Mouse (Mus musculus) CH12.LX (cell line): ENCODE measurements around the gene Plcb3. TPM values are rescaled to one million over a fixed set of nuclear protein-coding genes. Genes with fewer than 3 reads are reported as not detected.

Source experiments
- DNase-seq: peaks from one replicate; pipeline ENCODE4 v3.0.0-alpha.2; 2013; ENCODE audit errors: extremely low read depth
- H3K27ac ChIP-seq: 2 replicates; pipeline ENCODE4 v1.5.1; 2012; ENCODE audit warnings: low read depth, mild to moderate bottlenecking, control low read depth, moderate library complexity; ENCODE audit not compliant: insufficient read depth
- H3K27me3 ChIP-seq: replicated peaks from 2 replicates; pipeline ENCODE3; 2012; ENCODE audit warnings: inconsistent platforms
- H3K36me3 ChIP-seq, 2 experiments: replicated peaks in 1 of 2; 2 replicates each; pipeline versions ENCODE3 to v1.6.1; 2012; ENCODE audit warnings: inconsistent platforms in 1 of 2, low read length in 1 of 2, mild to moderate bottlenecking in 1 of 2, mixed read lengths in 1 of 2, moderate library complexity in 1 of 2; ENCODE audit not compliant: control insufficient read depth in 1 of 2, insufficient read depth in 1 of 2
- H3K4me1 ChIP-seq, 2 experiments: 2 replicates each; pipeline ENCODE4 v1.6.1; 2012; ENCODE audit warnings: inconsistent platforms in 1 of 2, moderate library complexity in 1 of 2; ENCODE audit not compliant: insufficient read depth in 2 of 2, control insufficient read depth in 1 of 2
- H3K4me2 ChIP-seq: 2 replicates; pipeline ENCODE4 v1.6.1; 2012; ENCODE audit warnings: low read depth, mild to moderate bottlenecking, control low read depth; ENCODE audit not compliant: poor library complexity, insufficient read depth, severe bottlenecking
- H3K4me3 ChIP-seq, 3 experiments: fragments of 150-350 bp in 1 of 3; sonication (generic) in 1 of 3; replicated peaks in 1 of 3; 2 replicates each; pipeline versions ENCODE3 to v1.5.1; 2011 to 2012; ENCODE audit warnings: low read depth in 2 of 3, low read length in 2 of 3, mild to moderate bottlenecking in 2 of 3, moderate library complexity in 2 of 3, control low read depth in 1 of 3, improper control_type of control experiment in 1 of 3, inconsistent platforms in 1 of 3, mixed read lengths in 1 of 3; ENCODE audit not compliant: poor library complexity in 1 of 3
- H3K79me2 ChIP-seq: replicated peaks from 2 replicates; pipeline ENCODE4 v1.6.1; 2012; ENCODE audit warnings: mild to moderate bottlenecking, moderate library complexity; ENCODE audit not compliant: control insufficient read depth, poor library complexity, insufficient read depth, severe bottlenecking; ENCODE audit errors: extremely low read depth
- H3K9ac ChIP-seq: 2 replicates; pipeline ENCODE4 v1.6.1; 2012; ENCODE audit warnings: low read depth, mild to moderate bottlenecking, control low read depth, moderate library complexity; ENCODE audit not compliant: insufficient read depth
- H3K9me3 ChIP-seq: replicated peaks from 2 replicates; pipeline ENCODE3; 2012; ENCODE audit warnings: low read length, inconsistent platforms, mixed read lengths
- BHLHE40 ChIP-seq: IDR thresholded peaks from 2 replicates; pipeline ENCODE4 v1.6.1; 2011; ENCODE audit warnings: mild to moderate bottlenecking, low read depth, low read length, improper control_type of control experiment
- CHD1 ChIP-seq: IDR thresholded peaks from 2 replicates; pipeline ENCODE4 v1.6.1; 2012; ENCODE audit warnings: low read depth, low read length, improper control_type of control experiment, inconsistent platforms
- CHD2 ChIP-seq: IDR thresholded peaks from 2 replicates; pipeline ENCODE4 v1.6.1; 2011; ENCODE audit warnings: low read length, improper control_type of control experiment
- CTCF ChIP-seq, 2 experiments: IDR thresholded peaks in 1 of 2; conservative IDR thresholded peaks in 1 of 2; 2 replicates each; pipeline ENCODE4 v1.5.1; 2011 to 2012; ENCODE audit warnings: low read depth in 2 of 2, low read length in 2 of 2, improper control_type of control experiment in 1 of 2, inconsistent platforms in 1 of 2, mild to moderate bottlenecking in 1 of 2, moderate library complexity in 1 of 2
- E2F4 ChIP-seq: IDR thresholded peaks from 2 replicates; pipeline ENCODE4 v1.6.1; 2011; ENCODE audit warnings: low read depth, low read length, improper control_type of control experiment; ENCODE audit not compliant: insufficient replicate concordance
- ELF1 ChIP-seq: IDR thresholded peaks from 2 replicates; pipeline ENCODE4 v1.6.1; 2014; ENCODE audit warnings: low read depth, mild to moderate bottlenecking, inconsistent platforms, low read length, improper control_type of control experiment
- EP300 ChIP-seq: IDR thresholded peaks from 2 replicates; pipeline ENCODE4 v1.6.1; 2011; ENCODE audit warnings: low read length, improper control_type of control experiment
- ETS1 ChIP-seq: conservative IDR thresholded peaks from 2 replicates; pipeline ENCODE4 v1.6.1; 2012; ENCODE audit warnings: low read depth, mild to moderate bottlenecking, inconsistent platforms, low read length, improper control_type of control experiment, moderate library complexity
- GABPA ChIP-seq: IDR thresholded peaks from 2 replicates; pipeline ENCODE4 v1.6.1; 2012; ENCODE audit warnings: low read depth, low read length, improper control_type of control experiment, inconsistent platforms; ENCODE audit not compliant: insufficient replicate concordance
- HCFC1 ChIP-seq: IDR thresholded peaks from 2 replicates; pipeline ENCODE4 v1.6.1; 2012; ENCODE audit warnings: low read depth, mild to moderate bottlenecking, inconsistent platforms, low read length, improper control_type of control experiment
- IRF4 ChIP-seq: IDR thresholded peaks from 2 replicates; pipeline ENCODE4 v1.6.1; 2014; ENCODE audit warnings: low read depth, mild to moderate bottlenecking, inconsistent platforms, low read length, improper control_type of control experiment
- JUN ChIP-seq: IDR thresholded peaks from 2 replicates; pipeline ENCODE4 v1.6.1; 2011; ENCODE audit warnings: low read depth, mild to moderate bottlenecking, low read length, improper control_type of control experiment, moderate library complexity; ENCODE audit not compliant: insufficient read depth
- JUND ChIP-seq: conservative IDR thresholded peaks from 2 replicates; pipeline ENCODE4 v1.6.1; 2011; ENCODE audit warnings: low read depth, low read length, improper control_type of control experiment
- KAT2A ChIP-seq: IDR thresholded peaks from 2 replicates; pipeline ENCODE4 v1.6.1; 2012; ENCODE audit warnings: low read length, improper control_type of control experiment, inconsistent platforms; ENCODE audit not compliant: insufficient replicate concordance
- MAFK ChIP-seq: IDR thresholded peaks from 2 replicates; pipeline ENCODE4 v1.6.1; 2011; ENCODE audit warnings: low read length, improper control_type of control experiment; ENCODE audit not compliant: insufficient replicate concordance
- MAX ChIP-seq: IDR thresholded peaks from 2 replicates; pipeline ENCODE4 v1.6.1; 2011; ENCODE audit warnings: low read length, improper control_type of control experiment
- MAZ ChIP-seq: IDR thresholded peaks from 2 replicates; pipeline ENCODE4 v1.6.1; 2012; ENCODE audit warnings: low read depth, mild to moderate bottlenecking, inconsistent platforms, low read length, improper control_type of control experiment, moderate library complexity
- MEF2A ChIP-seq: IDR thresholded peaks from 2 replicates; pipeline ENCODE4 v1.6.1; 2014; ENCODE audit warnings: low read depth, mild to moderate bottlenecking, inconsistent platforms, low read length, improper control_type of control experiment, borderline replicate concordance
- MXI1 ChIP-seq: IDR thresholded peaks from 2 replicates; pipeline ENCODE4 v1.6.1; 2011; ENCODE audit warnings: mild to moderate bottlenecking, low read depth, low read length, improper control_type of control experiment
- MYC ChIP-seq: IDR thresholded peaks from 2 replicates; pipeline ENCODE4 v1.6.1; 2011; ENCODE audit warnings: low read depth, mild to moderate bottlenecking, improper control_type of control experiment, low read length
- NELFE ChIP-seq: IDR thresholded peaks from 2 replicates; pipeline ENCODE4 v1.6.1; 2011; ENCODE audit warnings: low read depth, low read length, improper control_type of control experiment
- NRF1 ChIP-seq: IDR thresholded peaks from 2 replicates; pipeline ENCODE4 v1.6.1; 2014; ENCODE audit warnings: low read depth, mild to moderate bottlenecking, inconsistent platforms, low read length, improper control_type of control experiment, moderate library complexity
- PAX5 ChIP-seq: IDR thresholded peaks from 2 replicates; pipeline ENCODE4 v1.6.1; 2012; ENCODE audit warnings: low read length, inconsistent platforms, mixed read lengths
- POLR2A ChIP-seq: IDR thresholded peaks from 2 replicates; pipeline ENCODE4 v1.6.1; 2011; ENCODE audit warnings: low read depth, mild to moderate bottlenecking, improper control_type of control experiment, low read length
- POLR2AphosphoS2 ChIP-seq: IDR thresholded peaks from 2 replicates; pipeline ENCODE4 v1.6.1; 2011; ENCODE audit warnings: low read depth, low read length, improper control_type of control experiment
- RAD21 ChIP-seq: IDR thresholded peaks from 2 replicates; pipeline ENCODE4 v1.6.1; 2011; ENCODE audit warnings: low read depth, mild to moderate bottlenecking, low read length, improper control_type of control experiment, moderate library complexity
- RCOR1 ChIP-seq: conservative IDR thresholded peaks from 2 replicates; pipeline ENCODE4 v1.6.1; 2012; ENCODE audit warnings: low read depth, mild to moderate bottlenecking, inconsistent platforms, low read length, improper control_type of control experiment
- SIN3A ChIP-seq: IDR thresholded peaks from 2 replicates; pipeline ENCODE4 v1.6.1; 2012; ENCODE audit warnings: low read length, improper control_type of control experiment, inconsistent platforms
- SMC3 ChIP-seq: IDR thresholded peaks from 2 replicates; pipeline ENCODE4 v1.6.1; 2011; ENCODE audit warnings: low read depth, low read length, improper control_type of control experiment
- TBP ChIP-seq: conservative IDR thresholded peaks from 2 replicates; pipeline ENCODE4 v1.6.1; 2011; ENCODE audit warnings: low read depth, low read length, improper control_type of control experiment
- TCF12 ChIP-seq: IDR thresholded peaks from 2 replicates; pipeline ENCODE4 v1.6.1; 2014; ENCODE audit warnings: low read depth, mild to moderate bottlenecking, inconsistent platforms, low read length, improper control_type of control experiment
- UBTF ChIP-seq: IDR thresholded peaks from 2 replicates; pipeline ENCODE4 v1.6.1; 2012; ENCODE audit warnings: low read depth, mild to moderate bottlenecking, inconsistent platforms, low read length, improper control_type of control experiment, moderate library complexity
- USF1 ChIP-seq: IDR thresholded peaks from 2 replicates; pipeline ENCODE4 v1.6.1; 2014; ENCODE audit warnings: low read depth, mild to moderate bottlenecking, inconsistent platforms, low read length, improper control_type of control experiment
- USF2 ChIP-seq: conservative IDR thresholded peaks from 2 replicates; pipeline ENCODE4 v1.6.1; 2011; ENCODE audit warnings: low read depth, low read length, improper control_type of control experiment
- ZC3H11A ChIP-seq: IDR thresholded peaks from 2 replicates; pipeline ENCODE4 v1.6.1; 2012; ENCODE audit warnings: low read depth, mild to moderate bottlenecking, inconsistent platforms, low read length, improper control_type of control experiment
- ZKSCAN1 ChIP-seq: IDR thresholded peaks from 2 replicates; pipeline ENCODE4 v1.6.1; 2012; ENCODE audit warnings: low read depth, inconsistent platforms, low read length, improper control_type of control experiment, borderline replicate concordance
- ZMIZ1 ChIP-seq: IDR thresholded peaks from 2 replicates; pipeline ENCODE4 v1.6.1; 2012; ENCODE audit warnings: low read depth, mild to moderate bottlenecking, inconsistent platforms, low read length, improper control_type of control experiment
- ZNF384 ChIP-seq: IDR thresholded peaks from 2 replicates; pipeline ENCODE4 v1.6.1; 2012; ENCODE audit warnings: low read depth, low read length, improper control_type of control experiment, inconsistent platforms
- dilution Hi-C: fragments of 300-500 bp; cut with MboI; formaldehyde crosslinking; loops from 2 replicates; pipeline ENCODE4 v1.14.3; 2020; ENCODE audit warnings: low sequenced_read_pairs; ENCODE audit not compliant: extremely low pct_unique_long_range_greater_than_20kb, extremely low pct_ligation_motif_present
- in situ Hi-C: fragments of 300-500 bp; cut with MboI; formaldehyde crosslinking; loops from 3 replicates; pipeline ENCODE4 v1.14.3; 2019; ENCODE audit warnings: low sequenced_read_pairs, low pct_ligation_motif_present, low pct_unique_long_range_greater_than_20kb, mixed read lengths
- polyA plus RNA-seq: library from polyadenylated mRNA; unstranded; fragments of >175 nt; gene quantifications from 2 replicates; pipeline ENCODE4 v1.2.1, GENCODE M21; 2012; ENCODE audit warnings: low read depth; ENCODE audit not compliant: insufficient read length
- total RNA-seq, 2 experiments: library from RNA; depleted of rRNA; stranded (reverse); fragments of 300-350 nt in 1 of 2; fragments of >200 nt in 1 of 2; gene quantifications; 2 replicates each; pipeline ENCODE4 v1.2.3; 2012 to 2014

The Plcb3 gene
- total and polyA plus RNA-seq, 3 experiments = 4.1 to 8.2 (median 7.5) TPM

DNA sequence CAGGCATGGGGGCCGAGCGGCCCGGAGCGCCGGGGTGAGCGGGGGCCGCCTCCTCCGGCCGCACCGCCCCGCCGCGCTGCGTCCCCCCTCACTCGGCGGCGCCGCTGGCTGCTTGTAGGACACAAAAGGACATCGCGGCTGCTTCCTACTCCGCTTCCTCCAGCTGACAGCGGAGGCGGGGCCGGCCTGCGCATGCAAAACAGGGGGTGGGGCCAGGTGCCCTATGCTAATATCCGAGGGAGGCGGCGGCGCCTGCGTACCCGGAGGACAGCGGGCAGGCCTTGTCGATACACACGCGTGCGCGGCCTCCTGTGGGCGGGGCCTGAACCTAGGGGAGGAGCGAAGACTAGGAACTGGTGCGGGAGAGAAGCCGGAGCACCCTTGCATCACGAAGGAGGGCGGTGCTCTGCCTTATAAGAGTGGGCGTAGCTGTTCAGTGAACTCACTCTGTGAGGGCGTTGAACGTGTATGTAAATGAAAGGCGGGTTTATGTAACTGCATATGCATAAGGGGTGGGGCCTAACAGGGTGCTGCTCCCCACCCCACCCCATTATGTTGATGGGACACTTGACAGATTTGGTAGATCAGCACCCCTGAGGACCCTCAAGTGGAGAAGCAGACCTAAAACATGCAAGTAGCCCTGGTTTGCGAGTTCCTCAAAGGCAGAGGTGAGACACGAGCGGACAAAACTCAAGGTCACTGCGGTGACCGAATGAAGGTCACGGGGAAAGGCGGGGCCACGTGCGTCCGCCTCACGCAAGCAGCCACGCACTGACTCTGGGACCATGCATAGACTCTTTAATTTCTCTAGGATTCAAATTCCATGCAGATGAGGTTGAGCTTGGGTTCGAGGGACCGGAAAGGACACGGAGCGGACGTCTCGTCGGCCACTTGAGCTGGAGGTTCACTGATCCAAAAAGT, 54.4 kb downstream of the Plcb3 start, which contains the start of gene Esrra:
Gene Esrra (minus strand): TSS at position 167 of the 921 bp plus-strand sequence.
- Histone ChIP-seq H3K9ac (peak within 1 kb of the TSS; percentile 81), H3K79me2 (0 out of 2 replicates have a peak, but pooled peaks cover 3% of the 10 kb centered on the region), H3K4me3 (peak within 1 kb of the TSS; percentile 74 to 90 (median 78)), H3K9me3 (no peaks in the 10 kb centered on the region), H3K27me3 (peaks cover 3% of the 10 kb centered on the region), H3K36me3 (peaks cover 0 to 25% of the 10 kb centered on the region in 2 experiments), H3K27ac (peak within 1 kb of the TSS; percentile 21; the same call in 1 of the 2 replicates), H3K4me2 (peak within 1 kb of the TSS; percentile 92), H3K4me1 (peaks cover 11 to 32% of the 10 kb centered on the region in 2 experiments)
- DNase-seq = peak; percentile 100
- in situ Hi-C loops = loop anchor here (5.0 kb wide), 1 partner anchor 50 kb away; no protein-coding TSS in a partner anchor
- dilution Hi-C loops = no loop called here
- peak; percentile 64 for TF ChIP-seq POLR2A
- TF ChIP-seq IRF4 = no peak
- TF ChIP-seq MAZ = peak; percentile 92
- TF ChIP-seq BHLHE40 = peak; percentile 91
- TF ChIP-seq TBP = peak; percentile 92
- TF ChIP-seq CTCF (conservative IDR thresholded peaks at IDR 0.05 in 1 of 2, IDR thresholded peaks at IDR 0.05 in 1 of 2; ENCODE audit: low read depth in 2 of 2, low read length in 2 of 2) = no peak
- no peak for TF ChIP-seq JUND
- TF ChIP-seq POLR2AphosphoS2 = no peak
- TF ChIP-seq ELF1 = peak; percentile 83
- TF ChIP-seq MXI1 = peak; percentile 70
- TF ChIP-seq RAD21 = no peak
- TF ChIP-seq CHD1 = no peak
- peak; percentile 32; the same call in 1 of the 2 replicates for TF ChIP-seq USF1
- TF ChIP-seq KAT2A = 0 out of 2 replicates have a peak, but pooled peaks have one; percentile 34
- no peak for TF ChIP-seq PAX5
- TF ChIP-seq MEF2A = no peak
- TF ChIP-seq RCOR1 = no peak
- TF ChIP-seq E2F4 = no peak
- TF ChIP-seq ZMIZ1 = no peak
- TF ChIP-seq UBTF = no peak
- no peak; the same call in 1 of the 2 replicates for TF ChIP-seq NELFE
- no peak for TF ChIP-seq ZC3H11A
- peak; percentile 90 for TF ChIP-seq MAX
- peak; percentile 95 for TF ChIP-seq SIN3A
- peak; percentile 89 for TF ChIP-seq MYC
- 0 out of 2 replicates have a peak, but pooled peaks have one; percentile 29 for TF ChIP-seq TCF12
- no peak for TF ChIP-seq EP300
- no peak for TF ChIP-seq USF2
- no peak for TF ChIP-seq SMC3
- TF ChIP-seq ETS1 = peak; percentile 49
- TF ChIP-seq CHD2 = no peak
- no peak for TF ChIP-seq ZNF384
- peak; percentile 99 for TF ChIP-seq NRF1
- TF ChIP-seq JUN = no peak
- TF ChIP-seq GABPA = no peak
- TF ChIP-seq ZKSCAN1 = no peak
- peak; percentile 10; the same call in 1 of the 2 replicates for TF ChIP-seq HCFC1
- no peak for TF ChIP-seq MAFK
